Mouse (Mus musculus) frontal cortex, postnatal 10 days (tissue): ENCODE measurements around the gene Map3k7cl.
A peak's percentile ranks its signal among the peaks of the same experiment; 100 is the strongest.

Experiments
- DNase-seq, 2 experiments: peaks; one replicate each; pipeline ENCODE4 v3.0.0; 2022; ENCODE audit warnings: low spot score in 2 of 2, mixed read lengths in 1 of 2

The Map3k7cl gene

GRCm38 (mm10) chr16:87552907-87553691 lies at the start of gene Map3k7cl:
Gene Map3k7cl, plus strand, starts transcription at chr16:87553330.
- DNase-seq, result no peak

GRCm38 (mm10) chr16:87511706-87512105 lies 41.4 kb upstream of the Map3k7cl start:
- no peak for DNase-seq

- no peak for DNase-seq
These were observed 40.8 kb upstream of the Map3k7cl start for GRCm38 (mm10) chr16:87512331-87512730.

GRCm38 (mm10) chr16:87524228-87524627 lies 28.9 kb upstream of the Map3k7cl start:
- no peak for DNase-seq

GRCm38 (mm10) chr16:87527553-87528249 lies 25.4 kb upstream of the Map3k7cl start:
- DNase-seq, result no peak

- DNase-seq, result no peak
These were observed 24.4 kb upstream of the Map3k7cl start for GRCm38 (mm10) chr16:87528755-87529154.

- DNase-seq, result no peak
These were observed 4.8 kb upstream of the Map3k7cl start for GRCm38 (mm10) chr16:87548348-87548747.

GRCm38 (mm10) chr16:87556320-87556719 lies 3.2 kb downstream of the Map3k7cl start:
- DNase-seq, result no peak

- DNase-seq, result no peak
These were observed 8.4 kb downstream of the Map3k7cl start for GRCm38 (mm10) chr16:87561501-87561900.

GRCm38 (mm10) chr16:87563524-87563923 lies 10.4 kb downstream of the Map3k7cl start:
- DNase-seq, result peak in 1 of 2 experiments; percentile 22

GRCm38 (mm10) chr16:87564564-87564963 lies 11.4 kb downstream of the Map3k7cl start:
- DNase-seq, result no peak

- peak; percentile 37 to 44 for DNase-seq
These were observed 14.4 kb downstream of the Map3k7cl start for GRCm38 (mm10) chr16:87567572-87567971.

- DNase-seq, result no peak
These were observed 15.1 kb downstream of the Map3k7cl start for GRCm38 (mm10) chr16:87568241-87568640.

- DNase-seq, result no peak
These were observed 16.5 kb downstream of the Map3k7cl start for GRCm38 (mm10) chr16:87569576-87570105.

GRCm38 (mm10) chr16:87570334-87570733 lies 17.2 kb downstream of the Map3k7cl start:
- no peak for DNase-seq

- DNase-seq, result no peak
These were observed 20.3 kb downstream of the Map3k7cl start for GRCm38 (mm10) chr16:87573409-87573808.

GRCm38 (mm10) chr16:87574160-87574559 lies 21.0 kb downstream of the Map3k7cl start:
- DNase-seq, result no peak

- no peak for DNase-seq
These were observed 22.5 kb downstream of the Map3k7cl start for GRCm38 (mm10) chr16:87575600-87575999.

GRCm38 (mm10) chr16:87578881-87579280 lies 25.8 kb downstream of the Map3k7cl start:
- DNase-seq, result no peak

GRCm38 (mm10) chr16:87579462-87579861 lies 26.3 kb downstream of the Map3k7cl start:
- DNase-seq, result no peak

GRCm38 (mm10) chr16:87582776-87583175 lies 29.6 kb downstream of the Map3k7cl start:
- no peak for DNase-seq

- no peak for DNase-seq
These were observed 31.5 kb downstream of the Map3k7cl start for GRCm38 (mm10) chr16:87584618-87585017.
